Mouse (Mus musculus) heart, embryonic 11.5 days (tissue): Measurements from ENCODE around the gene Slc35b4. TPM values are rescaled to one million over a fixed set of nuclear protein-coding genes. Genes with fewer than 3 reads are reported as not detected.

Experiments used
- ATAC-seq: fragments of 200-750 bp; cut with Nextera tagmentation; replicated peaks from 2 replicates; pipeline ENCODE4 v1.8.0; 2017; ENCODE audit warnings: moderate library complexity; ENCODE audit not compliant: insufficient number of reproducible peaks, low FRiP score, low TSS enrichment
- H3K27ac ChIP-seq: fragments of 300-500 bp; sonication (generic); 2 replicates; pipeline ENCODE4 v1.5.1; 2014; ENCODE audit warnings: mild to moderate bottlenecking, low read depth, low read length
- H3K27me3 ChIP-seq: fragments of 300-500 bp; sonication (generic); 2 replicates; pipeline ENCODE4 v1.6.1; 2014; ENCODE audit warnings: mild to moderate bottlenecking, low read length, mixed read lengths; ENCODE audit not compliant: control insufficient read depth, insufficient read depth
- H3K36me3 ChIP-seq: fragments of 300-500 bp; sonication (generic); 2 replicates; pipeline ENCODE4 v1.6.1; 2014; ENCODE audit warnings: mild to moderate bottlenecking, low read length, moderate library complexity, mixed read lengths; ENCODE audit not compliant: control insufficient read depth, insufficient read depth
- H3K4me1 ChIP-seq: fragments of 300-500 bp; sonication (generic); 2 replicates; pipeline ENCODE4 v1.6.1; 2014; ENCODE audit warnings: low read length; ENCODE audit not compliant: control insufficient read depth, insufficient read depth
- H3K4me2 ChIP-seq: fragments of 300-500 bp; sonication (generic); 2 replicates; pipeline ENCODE4 v1.6.1; 2014; ENCODE audit warnings: mild to moderate bottlenecking, moderate library complexity
- H3K4me3 ChIP-seq: fragments of 300-500 bp; sonication (generic); 2 replicates; pipeline ENCODE4 v1.5.1; 2014; ENCODE audit warnings: low read depth, low read length
- H3K9ac ChIP-seq: fragments of 300-500 bp; sonication (generic); 2 replicates; pipeline ENCODE4 v1.6.1; 2014; ENCODE audit warnings: mild to moderate bottlenecking, low read depth, low read length, moderate library complexity
- H3K9me3 ChIP-seq: fragments of 300-500 bp; sonication (generic); replicated peaks from 2 replicates; pipeline ENCODE4 v1.6.1; 2016; ENCODE audit warnings: low read length; ENCODE audit not compliant: control insufficient read depth
- whole genome bisulfite sequencing: fragments of 180-500 bp; shearing (Covaris S2); extraction: QIAGEN DNeasy Blood & Tissue Kit; methylation state at CpG from one replicate; pipeline ENCODE4 v1.1.7; 2014; ENCODE audit not compliant: insufficient replicate concordance; 5-methylcytosine and 5-hydroxymethylcytosine counted together
- polyA plus RNA-seq: library from polyadenylated mRNA; unstranded; fragments of >200 nt; fragmentation: Nextera tagmentation; extraction: Ambion mirVana; gene quantifications from 2 replicates; pipeline ENCODE4 v1.2.1, GENCODE M21; 2014

The Slc35b4 gene
- polyA plus RNA-seq, 1 experiment from 2014 or later: 44.6 TPM

- no peak overlapping the region for H3K4me3 ChIP-seq
- no peak for ATAC-seq
- no peak overlapping the region for H3K27ac ChIP-seq
- no peak overlapping the region for H3K9ac ChIP-seq
- no peaks in the 10 kb centered on the region for H3K27me3 ChIP-seq
- H3K4me2 ChIP-seq: no peak overlapping the region
- no peaks in the 10 kb centered on the region; the same call in 1 of the 2 replicates for H3K4me1 ChIP-seq
- no peaks in the 10 kb centered on the region for H3K36me3 ChIP-seq
- 82% methylated on average over 9 of the region's 9 CpGs for WGBS
- H3K9me3 ChIP-seq: no peaks in the 10 kb centered on the region
Observed at GRCm38 (mm10) chr6:34132391-34132790, 44.5 kb downstream of the Slc35b4 start.

GRCm38 (mm10) chr6:34129261-34129660 is 47.6 kb downstream of the Slc35b4 start:
- Histone ChIP-seq H3K4me1 (no peaks in the 10 kb centered on the region; the same call in 1 of the 2 replicates), H3K4me2 (no peak overlapping the region), H3K9me3 (no peaks in the 10 kb centered on the region), H3K27ac (no peak overlapping the region), H3K36me3 (no peaks in the 10 kb centered on the region), H3K9ac (no peak overlapping the region), H3K4me3 (no peak overlapping the region), H3K27me3 (no peaks in the 10 kb centered on the region)
- no peak for ATAC-seq
- WGBS: 34% methylated on average over 2 of the region's 2 CpGs

GRCm38 (mm10) chr6:34124401-34124800 is 52.5 kb downstream of the Slc35b4 start:
- Histone ChIP-seq H3K27me3 (no peaks in the 10 kb centered on the region), H3K9me3 (no peaks in the 10 kb centered on the region), H3K4me3 (no peak overlapping the region), H3K4me2 (no peak overlapping the region), H3K4me1 (no peaks in the 10 kb centered on the region; the same call in 1 of the 2 replicates), H3K9ac (no peak overlapping the region), H3K36me3 (no peaks in the 10 kb centered on the region), H3K27ac (no peak overlapping the region)
- 76% methylated on average over 2 of the region's 2 CpGs for WGBS
- ATAC-seq: no peak

- Histone ChIP-seq H3K27ac (no peak overlapping the region), H3K4me1 (no peaks in the 10 kb centered on the region), H3K9ac (no peak overlapping the region), H3K4me2 (no peak overlapping the region), H3K9me3 (no peaks in the 10 kb centered on the region), H3K4me3 (no peak overlapping the region), H3K27me3 (no peaks in the 10 kb centered on the region), H3K36me3 (no peaks in the 10 kb centered on the region)
- no peak for ATAC-seq
- 89% methylated on average over 7 of the region's 7 CpGs for WGBS
Observed at GRCm38 (mm10) chr6:34116838-34117478, 60.0 kb downstream of the Slc35b4 start.

GRCm38 (mm10) chr6:34111406-34111805 is 65.5 kb downstream of the Slc35b4 start:
- Histone ChIP-seq H3K4me3 (no peak overlapping the region), H3K9me3 (no peaks in the 10 kb centered on the region), H3K36me3 (no peaks in the 10 kb centered on the region), H3K4me1 (no peaks in the 10 kb centered on the region), H3K9ac (no peak overlapping the region), H3K4me2 (no peak overlapping the region), H3K27ac (no peak overlapping the region), H3K27me3 (no peaks in the 10 kb centered on the region)
- WGBS: 81% methylated on average over 6 of the region's 6 CpGs
- no peak for ATAC-seq

GRCm38 (mm10) chr6:34110571-34110970 is 66.3 kb downstream of the Slc35b4 start:
- Histone ChIP-seq H3K27me3 (no peaks in the 10 kb centered on the region), H3K27ac (no peak overlapping the region), H3K4me2 (no peak overlapping the region), H3K9me3 (no peaks in the 10 kb centered on the region), H3K36me3 (no peaks in the 10 kb centered on the region), H3K9ac (no peak overlapping the region), H3K4me3 (no peak overlapping the region), H3K4me1 (no peaks in the 10 kb centered on the region)
- no peak for ATAC-seq
- WGBS: 83% methylated on average over 10 of the region's 10 CpGs

Other genes with a start within 250 kb of the Slc35b4 start
- 0.65 and 0.97 TPM in 2 replicates for gene Lrguk, start 147.7 kb downstream of the Slc35b4 start, polyA plus RNA-seq
- 205 TPM in 2 replicates for gene Akr1b3, start 140.4 kb upstream of the Slc35b4 start, polyA plus RNA-seq
- 19.6 and 22.2 TPM in 2 replicates for gene Akr1b8, start 177.0 kb upstream of the Slc35b4 start, polyA plus RNA-seq
- gene Akr1b10, start 207.1 kb upstream of the Slc35b4 start, polyA plus RNA-seq: 63.1 and 67.6 TPM in 2 replicates
- gene Akr1b7, start 235.2 kb upstream of the Slc35b4 start, polyA plus RNA-seq: 0.44 TPM in 1 of 2 replicates, not detected in the other